Comparison of ENCODE assay signal across 9 mouse cellular contexts in the genomic region with DNA sequence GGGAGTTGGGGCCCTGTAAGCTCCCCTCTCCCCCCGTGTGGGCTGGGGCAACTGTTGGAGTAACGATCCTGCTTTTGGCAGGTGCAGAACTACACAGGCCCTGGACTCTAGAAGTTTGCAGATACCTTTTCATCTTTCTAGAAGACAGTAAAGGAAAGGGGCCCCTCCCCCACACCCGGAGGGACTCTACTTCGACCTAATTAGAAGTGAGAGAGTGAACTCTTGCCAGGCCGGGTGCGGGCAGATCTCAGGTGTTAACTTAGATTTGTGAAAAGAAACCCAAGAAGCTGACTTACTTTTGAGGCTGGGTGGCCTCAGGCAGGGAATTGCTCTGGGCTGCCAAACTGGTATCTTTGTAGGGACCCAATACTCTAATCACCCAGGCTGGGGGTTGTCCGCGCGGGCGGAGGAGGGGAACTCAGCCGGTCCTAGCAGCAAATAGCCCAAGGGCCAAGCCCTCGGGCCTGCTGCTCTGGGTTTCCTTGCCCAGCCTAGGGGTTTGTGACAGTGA. TPM values are rescaled to one million over a fixed set of nuclear protein-coding genes. Genes with fewer than 3 reads are reported as not detected.
DNase-seq lines count a peak whose midpoint lies in the region; ATAC-seq and TF ChIP-seq lines count a peak whose summit lies in the region.
"Had no signal": no experiment of that assay in that cellular context is flagged by ENCODE, and none has a peak within 500 bp of the region (broad histone marks: within the 10 kb centered on the region; RNA-seq: fewer than 3 reads in every experiment).

No protein-coding gene starts in this region.

- TF ChIP-seq EP300 in lung, postnatal 0 days (IDR thresholded peaks at IDR 0.05): no peak

- H3K9me3 ChIP-seq in forebrain, embryonic 15.5 days: no peaks in the 10 kb centered on the region
- H3K9me3 ChIP-seq in lung, postnatal 0 days (ENCODE audit: low read length): no peaks in the 10 kb centered on the region

- H3K4me1 ChIP-seq in forebrain, embryonic 15.5 days: peaks cover 53% of the 10 kb centered on the region
- peaks cover 8% of the 10 kb centered on the region; the same call in 1 of the 2 replicates for H3K4me1 ChIP-seq in lung, postnatal 0 days (ENCODE audit: insufficient read depth, low read depth, low read length)
- peaks cover 23% of the 10 kb centered on the region for H3K4me1 ChIP-seq in testis, adult 2 months (ENCODE audit: control insufficient read depth, insufficient read depth, low read length)

- DNase-seq in layer of hippocampus, adult 2 months (ENCODE audit: low spot score in 2 of 2): no peak
- DNase-seq in layer of hippocampus, adult 9-11 months: no peak
- peak; percentile 28 to 40 for DNase-seq in cerebellum, adult 18-20 months
- peak; percentile 37 to 74 for DNase-seq in kidney, adult 8-10 months
- no peak for DNase-seq in lung, postnatal 0 days (ENCODE audit: low spot score)
- no peak for DNase-seq in natural killer cell, adult 2 months (ENCODE audit: low spot score in 2 of 2)

- TF ChIP-seq POLR2A in testis, adult 2 months (IDR thresholded peaks at IDR 0.05; ENCODE audit: control insufficient read depth, low read depth, low read length): no peak

- H3K4me2 ChIP-seq in forebrain, embryonic 15.5 days (replicated peaks): peak overlapping the region; percentile 90
- peak overlapping the region; percentile 95 for H3K4me2 ChIP-seq in lung, postnatal 0 days (replicated peaks; ENCODE audit: low read depth, low read length)

- H3K36me3 ChIP-seq in forebrain, embryonic 15.5 days: peaks cover 10% of the 10 kb centered on the region; the same call in 1 of the 2 replicates
- no peaks in the 10 kb centered on the region for H3K36me3 ChIP-seq in lung, postnatal 0 days (ENCODE audit: insufficient read depth, low read length)
- H3K36me3 ChIP-seq in testis, adult 2 months (ENCODE audit: control insufficient read depth, insufficient read depth, low read length): no peaks in the 10 kb centered on the region

- no peak for ATAC-seq in forebrain, embryonic 15.5 days (replicated peaks)
- no peak for ATAC-seq in lung, postnatal 0 days

- TF ChIP-seq CTCF in layer of hippocampus, adult 2 months (conservative IDR thresholded peaks at IDR 0.05): no peak
- TF ChIP-seq CTCF in lung, postnatal 0 days (IDR thresholded peaks at IDR 0.05): no peak
- no peak for TF ChIP-seq CTCF in testis, adult 2 months (IDR thresholded peaks at IDR 0.05; ENCODE audit: control insufficient read depth, insufficient read depth, insufficient replicate concordance, low read depth, low read length)

- WGBS in forebrain, embryonic 15.5 days: 1% methylated on average over 12 of the region's 12 CpGs
- WGBS in lung, postnatal 0 days: 7% methylated on average over 12 of the region's 12 CpGs

- H3K27ac ChIP-seq in layer of hippocampus, adult 2 months: peak overlapping the region; percentile 91
- peak overlapping the region; percentile 99 for H3K27ac ChIP-seq in forebrain, embryonic 15.5 days (replicated peaks)
- peak overlapping the region; percentile 87 for H3K27ac ChIP-seq in lung, postnatal 0 days (ENCODE audit: low read length)
- no peak overlapping the region for H3K27ac ChIP-seq in testis, adult 2 months (ENCODE audit: control insufficient read depth, insufficient read depth, low read depth, low read length)

- H3K9ac ChIP-seq in forebrain, embryonic 15.5 days (replicated peaks): peak overlapping the region; percentile 94
- peak overlapping the region; percentile 66 for H3K9ac ChIP-seq in lung, postnatal 0 days (replicated peaks; ENCODE audit: low read depth)

- H3K4me3 ChIP-seq in layer of hippocampus, adult 2 months: peak overlapping the region; percentile 93
- H3K4me3 ChIP-seq in forebrain, embryonic 15.5 days: peak overlapping the region; percentile 95
- H3K4me3 ChIP-seq in lung, postnatal 0 days (ENCODE audit: low read depth, low read length): peak overlapping the region; percentile 79
- H3K4me3 ChIP-seq in testis, adult 2 months (ENCODE audit: control insufficient read depth, low read depth, low read length): peak overlapping the region; percentile 79

- no peaks in the 10 kb centered on the region for H3K27me3 ChIP-seq in forebrain, embryonic 15.5 days
- H3K27me3 ChIP-seq in lung, postnatal 0 days (replicated peaks; ENCODE audit: insufficient read depth, low read length): no peaks in the 10 kb centered on the region
- H3K27me3 ChIP-seq in testis, adult 2 months (ENCODE audit: control insufficient read depth, insufficient read depth, low read length): peaks cover 8% of the 10 kb centered on the region

RNA-seq across cellular contexts. Expression of gene Hunk, which starts 1.4 kb away (rescaled TPM):
- total RNA-seq in layer of hippocampus, adult 2 months (2021): 10 to 100 TPM; 25.7 to 31.1 TPM
- polyA plus RNA-seq in forebrain, embryonic 15.5 days (2015; fragmentation: Nextera tagmentation; extraction: Ambion mirVana): 11.8 and 13.6 TPM in 2 replicates
- 6.4 and 7.4 TPM in 2 replicates for polyA plus RNA-seq in lung, postnatal 0 days (2015; fragmentation: Nextera tagmentation; extraction: Ambion mirVana)
- polyA plus RNA-seq in testis, adult 2 months (2012; rRNA removed): 5.0 and 5.7 TPM in 2 replicates
- total RNA-seq: MEL had no signal

Comparison
In these comparisons a context has a peak if more than half of its experiments do, and no peak if none do; other contexts are left out.
1. DNase-seq: peak in cerebellum, adult 18-20 months (2 of 2) and kidney, adult 8-10 months (2 of 2); none in layer of hippocampus, adult 2 months (0 of 2), layer of hippocampus, adult 9-11 months (single experiment), lung, postnatal 0 days (single experiment) and natural killer cell, adult 2 months (0 of 2).
2. Peak in every context shown above with its lines, with median percentiles within 50 percentile points of each other: H3K4me3 ChIP-seq.